ENCODE assay signal across 13 mouse cellular contexts in genomic region chr1:144113438-144114074, GRCm38 (mm10).
DNase-seq lines count a peak whose midpoint lies in the region; ATAC-seq and TF ChIP-seq lines count a peak whose summit lies in the region.
"Had no signal": no experiment of that assay in that cellular context is flagged by ENCODE, and none has a peak within 500 bp of the region (broad histone marks: within the 10 kb centered on the region; RNA-seq: fewer than 3 reads in every experiment).

No protein-coding gene starts in this region.

- no peak overlapping the region for H3K4me2 ChIP-seq in kidney, embryonic 14.5 days (replicated peaks; ENCODE audit: low read depth, low read length)
- no peak overlapping the region for H3K4me2 ChIP-seq in hindbrain, postnatal 0 days (ENCODE audit: low read depth, low read length)
- H3K4me2 ChIP-seq: neural tube, embryonic 15.5 days had no signal

- no peaks in the 10 kb centered on the region for H3K4me1 ChIP-seq in kidney, embryonic 14.5 days (ENCODE audit: control insufficient read depth, insufficient read depth, low read length)
- H3K4me1 ChIP-seq in hindbrain, postnatal 0 days (ENCODE audit: insufficient read depth, low read length) = no peaks in the 10 kb centered on the region
- H3K4me1 ChIP-seq: heart, embryonic 10.5 days; neural tube, embryonic 15.5 days had no signal

- H3K9ac ChIP-seq in kidney, embryonic 14.5 days (ENCODE audit: low read depth, low read length) = no peak overlapping the region
- no peak overlapping the region for H3K9ac ChIP-seq in hindbrain, postnatal 0 days (replicated peaks; ENCODE audit: low read length)
- H3K9ac ChIP-seq: neural tube, embryonic 15.5 days had no signal

- no peak; the same call in 1 of the 2 replicates for ATAC-seq in kidney, embryonic 14.5 days (ENCODE audit: low FRiP score, low TSS enrichment)
- no peak for ATAC-seq in hindbrain, postnatal 0 days
- ATAC-seq: intestine, embryonic 16.5 days had no signal

- H3K27ac ChIP-seq in kidney, embryonic 14.5 days (ENCODE audit: low read depth, low read length) = no peak overlapping the region
- no peak overlapping the region for H3K27ac ChIP-seq in hindbrain, postnatal 0 days
- H3K27ac ChIP-seq: heart, embryonic 10.5 days; neural tube, embryonic 15.5 days had no signal

- WGBS in kidney, embryonic 14.5 days = 74% methylated on average over 6 of the region's 6 CpGs
- WGBS in hindbrain, postnatal 0 days = 73% methylated on average over 6 of the region's 6 CpGs

- no peak for TF ChIP-seq CTCF in hindbrain, postnatal 0 days (IDR thresholded peaks at IDR 0.05; ENCODE audit: low read depth)

- no peaks in the 10 kb centered on the region for H3K9me3 ChIP-seq in kidney, embryonic 14.5 days (ENCODE audit: control insufficient read depth, low read length)
- no peaks in the 10 kb centered on the region for H3K9me3 ChIP-seq in hindbrain, postnatal 0 days (ENCODE audit: low read length)
- H3K9me3 ChIP-seq: heart, embryonic 10.5 days; neural tube, embryonic 15.5 days had no signal

- no peaks in the 10 kb centered on the region for H3K36me3 ChIP-seq in kidney, embryonic 14.5 days (ENCODE audit: control insufficient read depth, insufficient read depth, low read length)
- no peaks in the 10 kb centered on the region for H3K36me3 ChIP-seq in hindbrain, postnatal 0 days (ENCODE audit: insufficient read depth, low read length)
- H3K36me3 ChIP-seq: heart, embryonic 10.5 days; neural tube, embryonic 15.5 days had no signal

- no peaks in the 10 kb centered on the region for H3K27me3 ChIP-seq in kidney, embryonic 14.5 days (ENCODE audit: control insufficient read depth, insufficient read depth, low read length)
- H3K27me3 ChIP-seq in hindbrain, postnatal 0 days (ENCODE audit: insufficient read depth, low read length) = no peaks in the 10 kb centered on the region
- H3K27me3 ChIP-seq: neural tube, embryonic 15.5 days had no signal

- DNase-seq in adrenal gland, postnatal 14 days = peak; percentile 7
- no peak for DNase-seq in adrenal gland, adult 18-20 months (ENCODE audit: low spot score in 2 of 2)
- peak; percentile 33 for DNase-seq in kidney, adult 18-20 months
- DNase-seq in brain, adult 2 months (ENCODE audit: low read depth, low spot score) = peak; percentile 39
- DNase-seq in kidney, postnatal 36 days = peak; percentile 23 to 57
- DNase-seq in hindbrain, postnatal 0 days (ENCODE audit: low spot score) = no peak
- no peak for DNase-seq in B cell, adult 2 months
- DNase-seq: embryo, embryonic 11 days; lung, adult 18-20 months had no signal

- no peak overlapping the region for H3K4me3 ChIP-seq in kidney, embryonic 14.5 days (ENCODE audit: low read length)
- no peak overlapping the region for H3K4me3 ChIP-seq in hindbrain, postnatal 0 days (ENCODE audit: low read length)
- H3K4me3 ChIP-seq: heart, embryonic 10.5 days; neural tube, embryonic 15.5 days had no signal

Comparison
In these comparisons a context has a peak if more than half of its experiments do, and no peak if none do; other contexts are left out.
1. DNase-seq: peak in adrenal gland, postnatal 14 days (single experiment), kidney, adult 18-20 months (single experiment), brain, adult 2 months (single experiment) and kidney, postnatal 36 days (2 of 2); none in adrenal gland, adult 18-20 months (0 of 2), hindbrain, postnatal 0 days (single experiment) and B cell, adult 2 months (0 of 2).